Mouse (Mus musculus) midbrain, embryonic 16.5 days (tissue): Measurements from ENCODE around the gene Flnb. TPM values are rescaled to one million over a fixed set of nuclear protein-coding genes. Genes with fewer than 3 reads are reported as not detected.

Experiments
- ATAC-seq: fragments of 200-750 bp; cut with Nextera tagmentation; 2 replicates; pipeline ENCODE4 v1.8.0; 2017; ENCODE audit warnings: moderate TSS enrichment
- H3K27ac ChIP-seq: fragments of 300-500 bp; sonication (generic); 2 replicates; pipeline ENCODE4 v1.5.1; 2014; ENCODE audit warnings: mild to moderate bottlenecking, low read length, mixed read lengths
- H3K27me3 ChIP-seq: fragments of 300-500 bp; sonication (generic); 2 replicates; pipeline ENCODE4 v1.6.1; 2014; ENCODE audit warnings: low read depth, low read length, mixed read lengths; ENCODE audit not compliant: control insufficient read depth, insufficient read depth
- H3K36me3 ChIP-seq: fragments of 300-500 bp; sonication (generic); 2 replicates; pipeline ENCODE4 v1.6.1; 2014; ENCODE audit warnings: mild to moderate bottlenecking, low read length, moderate library complexity, mixed read lengths; ENCODE audit not compliant: control insufficient read depth, insufficient read depth
- H3K4me1 ChIP-seq: fragments of 300-500 bp; sonication (generic); 2 replicates; pipeline ENCODE4 v1.6.1; 2014; ENCODE audit warnings: mild to moderate bottlenecking, low read length, mixed read lengths; ENCODE audit not compliant: control insufficient read depth, insufficient read depth
- H3K4me2 ChIP-seq: fragments of 300-500 bp; sonication (generic); 2 replicates; pipeline ENCODE4 v1.6.1; 2014; ENCODE audit warnings: mild to moderate bottlenecking, low read length, mixed read lengths
- H3K4me3 ChIP-seq: fragments of 300-500 bp; sonication (generic); 2 replicates; pipeline ENCODE4 v1.5.1; 2014; ENCODE audit warnings: low read depth, mild to moderate bottlenecking, low read length, moderate library complexity, mixed read lengths
- H3K9ac ChIP-seq: fragments of 300-500 bp; sonication (generic); 2 replicates; pipeline ENCODE4 v1.6.1; 2014; ENCODE audit warnings: low read depth, low read length, mixed read lengths
- H3K9me3 ChIP-seq: fragments of 300-500 bp; sonication (generic); replicated peaks from 2 replicates; pipeline ENCODE4 v1.6.1; 2014; ENCODE audit warnings: mild to moderate bottlenecking, low read length, mixed read lengths; ENCODE audit not compliant: control insufficient read depth, poor library complexity, severe bottlenecking
- WGBS: fragments of 180-500 bp; shearing (Covaris S2); extraction: QIAGEN DNeasy Blood & Tissue Kit; methylation state at CpG from one replicate; pipeline ENCODE4 v1.1.7; 2014; 5-methylcytosine and 5-hydroxymethylcytosine counted together
- polyA plus RNA-seq: library from polyadenylated mRNA; unstranded; fragments of >200 nt; fragmentation: Nextera tagmentation; extraction: Ambion mirVana; gene quantifications from 2 replicates; pipeline ENCODE4 v1.2.1, GENCODE M21; 2015

The Flnb gene
- polyA plus RNA-seq, 1 experiment from 2014 or later: 7.0 TPM

- Histone ChIP-seq H3K9ac (no peak overlapping the region), H3K4me3 (no peak overlapping the region), H3K4me2 (no peak overlapping the region), H3K4me1 (no peaks in the 10 kb centered on the region), H3K36me3 (no peaks in the 10 kb centered on the region), H3K27ac (no peak overlapping the region), H3K27me3 (no peaks in the 10 kb centered on the region), H3K9me3 (no peaks in the 10 kb centered on the region)
- WGBS: 55% methylated on average over 8 of the region's 8 CpGs
- no peak for ATAC-seq
Observed at GRCm38 (mm10) chr14:7839950-7840514, 22.3 kb downstream of the Flnb start.

GRCm38 (mm10) chr14:7842631-7843332 is 25.0 kb downstream of the Flnb start:
- H3K36me3 ChIP-seq: no peaks in the 10 kb centered on the region
- no peaks in the 10 kb centered on the region for H3K9me3 ChIP-seq
- no peak overlapping the region for H3K4me3 ChIP-seq
- no peak overlapping the region for H3K4me2 ChIP-seq
- H3K4me1 ChIP-seq: peaks cover 3% of the 10 kb centered on the region
- 75% methylated on average over 15 of the region's 15 CpGs for WGBS
- no peak for ATAC-seq
- no peak overlapping the region for H3K27ac ChIP-seq
- no peak overlapping the region for H3K9ac ChIP-seq
- H3K27me3 ChIP-seq: no peaks in the 10 kb centered on the region

- ATAC-seq: no peak
- Histone ChIP-seq H3K36me3 (no peaks in the 10 kb centered on the region), H3K27ac (no peak overlapping the region), H3K4me2 (no peak overlapping the region), H3K9ac (no peak overlapping the region), H3K9me3 (no peaks in the 10 kb centered on the region), H3K27me3 (no peaks in the 10 kb centered on the region), H3K4me1 (peaks cover 11% of the 10 kb centered on the region), H3K4me3 (no peak overlapping the region)
- WGBS: 76% methylated on average over 4 of the region's 4 CpGs
Observed at GRCm38 (mm10) chr14:7846696-7847095, 28.9 kb downstream of the Flnb start.

- Histone ChIP-seq H3K4me1 (peaks cover 15% of the 10 kb centered on the region), H3K4me3 (no peak overlapping the region), H3K36me3 (no peaks in the 10 kb centered on the region), H3K9ac (no peak overlapping the region), H3K27ac (no peak overlapping the region), H3K9me3 (no peaks in the 10 kb centered on the region), H3K27me3 (no peaks in the 10 kb centered on the region), H3K4me2 (no peak overlapping the region)
- ATAC-seq: 0 out of 2 replicates have a peak, but pooled peaks have one; percentile 9
- WGBS: 14% methylated on average over 5 of the region's 5 CpGs
Observed at GRCm38 (mm10) chr14:7847746-7848232, 30.0 kb downstream of the Flnb start.

- H3K27me3 ChIP-seq: no peaks in the 10 kb centered on the region
- peaks cover 21% of the 10 kb centered on the region for H3K4me1 ChIP-seq
- H3K27ac ChIP-seq: no peak overlapping the region
- H3K4me2 ChIP-seq: no peak overlapping the region
- no peaks in the 10 kb centered on the region for H3K9me3 ChIP-seq
- WGBS: 73% methylated on average over 3 of the region's 3 CpGs
- no peak for ATAC-seq
- H3K9ac ChIP-seq: no peak overlapping the region
- no peaks in the 10 kb centered on the region for H3K36me3 ChIP-seq
- H3K4me3 ChIP-seq: no peak overlapping the region
Observed at GRCm38 (mm10) chr14:7850913-7851312, 33.2 kb downstream of the Flnb start.

GRCm38 (mm10) chr14:7851543-7852065 is 33.8 kb downstream of the Flnb start:
- no peaks in the 10 kb centered on the region for H3K36me3 ChIP-seq
- WGBS: 16% methylated on average over 5 of the region's 5 CpGs
- no peak overlapping the region for H3K9ac ChIP-seq
- H3K27ac ChIP-seq: no peak overlapping the region
- no peaks in the 10 kb centered on the region for H3K9me3 ChIP-seq
- no peak overlapping the region for H3K4me2 ChIP-seq
- H3K27me3 ChIP-seq: no peaks in the 10 kb centered on the region
- no peak overlapping the region for H3K4me3 ChIP-seq
- ATAC-seq: no peak
- H3K4me1 ChIP-seq: peaks cover 21% of the 10 kb centered on the region

- Histone ChIP-seq H3K27ac (0 out of 2 replicates have a peak overlapping the region, but pooled peaks have one; percentile 3), H3K36me3 (no peaks in the 10 kb centered on the region), H3K4me1 (peaks cover 16% of the 10 kb centered on the region), H3K4me3 (no peak overlapping the region), H3K27me3 (no peaks in the 10 kb centered on the region), H3K9me3 (no peaks in the 10 kb centered on the region), H3K4me2 (no peak overlapping the region), H3K9ac (no peak overlapping the region)
- peak; percentile 57 for ATAC-seq
- 44% methylated on average over 11 of the region's 11 CpGs for WGBS
Observed at GRCm38 (mm10) chr14:7853691-7854090, 35.9 kb downstream of the Flnb start.

GRCm38 (mm10) chr14:7854366-7854765 is 36.6 kb downstream of the Flnb start:
- H3K4me3 ChIP-seq: no peak overlapping the region
- peaks cover 16% of the 10 kb centered on the region for H3K4me1 ChIP-seq
- H3K9me3 ChIP-seq: no peaks in the 10 kb centered on the region
- no peaks in the 10 kb centered on the region for H3K36me3 ChIP-seq
- H3K9ac ChIP-seq: no peak overlapping the region
- WGBS: 86% methylated on average over 6 of the region's 6 CpGs
- no peaks in the 10 kb centered on the region for H3K27me3 ChIP-seq
- ATAC-seq: no peak
- H3K27ac ChIP-seq: no peak overlapping the region
- H3K4me2 ChIP-seq: no peak overlapping the region

- no peak overlapping the region for H3K4me2 ChIP-seq
- H3K36me3 ChIP-seq: no peaks in the 10 kb centered on the region
- H3K9me3 ChIP-seq: no peaks in the 10 kb centered on the region
- H3K4me1 ChIP-seq: peaks cover 16% of the 10 kb centered on the region
- no peak for ATAC-seq
- 66% methylated on average over 6 of the region's 6 CpGs for WGBS
- H3K9ac ChIP-seq: no peak overlapping the region
- H3K4me3 ChIP-seq: no peak overlapping the region
- H3K27ac ChIP-seq: no peak overlapping the region
- H3K27me3 ChIP-seq: no peaks in the 10 kb centered on the region
Observed at GRCm38 (mm10) chr14:7855101-7855500, 37.3 kb downstream of the Flnb start.
